Mouse (Mus musculus) G1E-ER4 (cell line): ENCODE data around the gene 2310034G01Rik. TPM values are rescaled to one million over a fixed set of nuclear protein-coding genes. Genes with fewer than 3 reads are reported as not detected.

ENCODE experiments used
- GATA1 ChIP-seq: IDR thresholded peaks from one replicate; pipeline ENCODE4 v1.8.0; 2012; ENCODE audit warnings: low read length, inconsistent platforms
- polyA plus RNA-seq: library from polyadenylated mRNA; stranded (reverse); fragments of >175 nt; gene quantifications from 2 replicates; pipeline ENCODE4 v1.2.3, GENCODE M21; 2012

The 2310034G01Rik gene
- polyA plus RNA-seq, 1 experiment = not detected

DNA sequence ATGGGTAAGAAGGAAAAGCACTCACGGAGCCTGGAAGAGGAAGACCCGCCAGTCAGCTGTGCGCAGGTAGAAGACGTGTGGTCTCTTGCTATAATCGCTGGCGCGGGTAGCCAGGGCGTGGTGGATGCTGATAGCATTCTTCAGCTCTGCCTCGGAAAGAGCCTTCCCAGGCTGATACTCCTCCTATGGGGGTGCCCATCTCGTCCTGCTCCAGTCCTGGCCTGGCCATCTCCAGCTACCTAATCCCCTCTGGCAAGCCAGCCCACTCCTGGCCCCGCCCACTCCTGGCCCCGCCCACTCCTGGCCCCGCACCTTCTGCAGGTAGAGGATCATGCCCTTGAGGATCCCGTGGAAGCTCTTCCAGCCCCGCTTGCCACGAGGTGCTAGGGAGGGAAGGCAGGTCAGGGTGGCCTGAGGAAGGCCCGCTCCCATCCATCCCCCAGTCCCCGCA, 35.9 kb downstream of the 2310034G01Rik start:
- no peak for TF ChIP-seq GATA1

DNA sequence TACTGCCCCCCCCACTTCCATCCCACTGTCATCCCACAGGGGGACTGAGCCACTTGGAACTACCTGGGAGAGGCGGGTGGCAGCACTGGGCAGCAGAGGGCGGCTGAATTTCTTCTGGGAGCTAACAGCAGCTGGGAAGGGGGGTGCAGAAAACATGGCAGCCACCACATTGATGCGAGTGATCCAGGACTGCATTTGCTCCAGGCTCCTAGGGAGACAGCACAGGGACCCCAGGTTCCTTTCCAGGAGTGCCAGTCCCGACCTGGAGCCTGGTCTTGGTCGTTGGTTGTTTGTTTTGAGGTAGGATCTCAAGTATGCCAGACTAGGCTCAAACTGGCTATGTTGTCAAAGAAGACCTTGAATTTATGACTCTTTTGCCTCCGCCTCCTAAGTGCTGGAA, 36.5 kb downstream of the 2310034G01Rik start:
- no peak for TF ChIP-seq GATA1

DNA sequence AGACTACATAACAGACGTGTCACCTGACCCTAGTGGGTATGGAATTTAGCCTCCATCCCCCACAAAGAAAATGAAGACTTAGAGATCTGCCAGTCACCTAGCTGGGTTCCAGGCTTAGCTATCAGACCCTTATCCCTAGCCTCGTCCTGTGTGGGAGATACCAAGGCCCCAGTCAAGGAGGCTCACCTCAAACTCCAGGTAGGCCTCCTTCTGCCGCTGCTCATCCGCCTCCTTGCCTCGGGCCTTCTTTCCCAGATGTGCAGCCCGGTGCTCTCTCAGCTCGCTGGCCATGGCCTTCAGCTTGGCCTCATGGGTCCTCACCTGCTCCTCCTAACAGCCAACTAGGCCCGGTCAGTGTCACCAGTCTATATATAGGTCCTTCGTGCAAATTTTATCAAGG, 37.0 kb downstream of the 2310034G01Rik start:
- no peak for TF ChIP-seq GATA1

DNA sequence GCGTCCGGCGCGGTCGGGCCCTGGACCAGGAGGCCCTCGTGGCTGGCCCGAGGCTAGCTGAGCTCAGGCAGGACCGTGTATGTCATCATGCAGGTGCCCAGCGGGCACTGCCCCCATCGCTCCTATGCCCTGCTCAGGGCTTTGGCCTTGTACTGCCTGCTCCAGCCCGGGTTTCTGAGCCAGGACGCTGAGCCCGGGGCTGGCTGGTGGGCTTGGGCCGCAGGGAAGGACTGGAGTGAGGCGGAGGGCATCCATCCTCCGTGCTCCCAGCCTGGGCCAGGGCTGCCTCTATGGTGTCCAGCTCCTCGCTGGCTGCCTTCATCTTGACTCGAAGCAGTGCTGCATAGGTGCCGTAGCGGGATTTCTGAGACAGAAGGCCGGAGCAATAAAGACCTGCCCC, 37.5 kb downstream of the 2310034G01Rik start:
- no peak for TF ChIP-seq GATA1

DNA sequence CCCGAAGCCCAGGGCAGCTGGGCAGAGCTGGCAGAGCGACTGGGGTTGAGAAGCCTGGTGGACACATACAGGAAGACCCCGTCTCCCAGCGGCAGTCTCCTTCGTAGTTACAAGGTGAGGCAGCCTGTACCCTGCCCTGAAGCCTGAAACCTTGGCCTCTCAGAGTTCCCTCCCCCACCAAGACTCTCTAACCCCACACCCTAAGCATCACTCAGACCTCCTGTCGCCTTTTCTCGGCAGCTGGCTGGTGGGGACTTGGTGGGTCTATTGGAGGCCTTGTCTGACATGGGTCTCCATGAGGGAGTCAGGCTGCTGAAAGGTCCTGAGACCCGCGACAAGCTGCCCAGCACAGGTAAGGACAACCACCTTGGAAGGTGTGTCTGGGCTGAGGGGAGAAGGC, 38.8 kb downstream of the 2310034G01Rik start:
- TF ChIP-seq GATA1 = no peak

DNA sequence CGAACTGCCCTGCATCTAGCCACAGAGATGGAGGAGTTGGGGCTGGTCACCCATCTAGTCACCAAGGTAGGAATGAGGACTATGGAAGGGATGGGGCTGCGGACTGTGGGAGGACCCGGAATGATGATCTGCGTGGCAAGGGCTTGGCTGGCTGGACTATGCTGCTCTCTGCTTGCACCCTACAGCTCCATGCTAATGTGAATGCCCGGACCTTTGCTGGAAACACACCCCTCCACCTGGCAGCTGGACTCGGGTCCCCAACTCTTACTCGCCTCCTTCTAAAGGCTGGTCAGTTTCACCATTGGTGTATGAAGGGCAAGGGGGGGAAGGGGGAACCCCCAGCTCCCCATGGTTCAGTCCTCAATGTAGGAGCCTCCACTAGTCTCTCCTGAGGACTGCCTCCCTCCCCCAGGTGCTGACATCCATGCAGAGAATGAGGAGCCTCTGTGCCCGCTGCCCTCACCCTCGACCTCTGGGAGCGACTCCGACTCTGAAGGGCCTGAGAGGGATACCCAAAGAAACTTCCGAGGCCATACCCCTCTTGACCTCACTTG, 39.7 kb downstream of the 2310034G01Rik start:
- no peak for TF ChIP-seq GATA1

DNA sequence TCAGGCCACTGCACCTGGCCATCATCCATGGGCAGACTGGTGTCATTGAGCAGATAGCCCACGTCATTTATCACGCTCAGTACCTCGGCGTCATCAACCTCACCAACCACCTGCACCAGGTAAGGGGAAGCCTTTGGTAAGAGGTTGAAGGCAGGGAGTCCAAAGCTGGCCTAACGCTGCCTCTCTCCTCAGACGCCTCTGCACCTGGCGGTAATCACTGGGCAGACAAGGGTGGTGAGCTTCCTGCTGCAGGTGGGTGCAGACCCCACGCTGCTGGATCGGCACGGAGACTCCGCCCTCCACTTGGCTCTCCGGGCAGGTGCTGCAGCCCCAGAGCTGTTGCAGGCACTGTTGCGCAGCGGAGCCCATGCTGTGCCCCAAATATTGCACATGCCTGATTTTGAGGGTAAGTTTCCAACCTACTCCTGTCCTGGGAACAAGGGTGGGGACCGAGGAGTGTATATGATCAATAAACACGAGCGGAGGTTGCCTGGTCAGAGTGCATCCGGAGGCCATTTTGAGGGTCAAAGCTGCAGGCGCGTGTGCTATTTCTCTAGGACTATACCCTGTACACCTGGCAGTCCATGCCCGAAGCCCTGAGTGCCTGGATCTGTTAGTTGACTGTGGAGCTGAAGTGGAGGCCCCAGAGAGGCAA, 40.3 kb downstream of the 2310034G01Rik start:
- no peak for TF ChIP-seq GATA1

DNA sequence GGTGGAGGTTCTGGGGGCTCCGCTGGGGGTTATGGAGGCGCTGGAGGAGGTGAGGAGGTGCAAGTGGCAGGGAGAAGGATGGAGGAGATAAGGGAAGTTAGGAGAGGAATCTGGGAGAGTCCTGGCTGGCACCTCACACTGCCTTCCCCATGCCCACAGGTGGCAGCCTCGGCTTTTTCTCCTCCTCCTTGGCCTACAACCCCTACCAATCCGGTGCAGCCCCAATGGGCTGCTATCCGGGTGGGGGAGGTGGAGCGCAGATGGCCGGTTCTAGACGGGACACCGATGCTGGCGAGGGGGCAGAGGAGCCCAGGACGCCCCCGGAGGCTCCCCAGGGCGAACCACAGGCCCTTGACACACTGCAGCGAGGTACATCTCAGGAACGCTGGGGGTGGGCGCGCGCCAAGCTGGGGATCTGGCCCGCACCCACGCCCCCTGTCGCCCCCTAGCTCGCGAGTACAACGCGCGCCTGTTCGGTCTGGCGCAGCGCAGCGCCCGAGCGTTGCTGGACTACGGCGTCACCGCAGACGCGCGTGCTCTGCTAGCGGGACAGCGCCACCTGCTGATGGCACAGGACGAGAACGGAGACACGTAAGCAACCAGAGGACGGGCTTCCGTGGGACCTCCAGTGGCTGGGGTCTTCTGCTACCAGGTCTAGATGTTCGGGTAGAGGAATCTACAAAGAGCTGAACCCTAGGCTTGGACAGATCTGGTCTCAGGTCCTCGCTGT, 41.2 kb downstream of the 2310034G01Rik start:
- TF ChIP-seq GATA1 = no peak

DNA sequence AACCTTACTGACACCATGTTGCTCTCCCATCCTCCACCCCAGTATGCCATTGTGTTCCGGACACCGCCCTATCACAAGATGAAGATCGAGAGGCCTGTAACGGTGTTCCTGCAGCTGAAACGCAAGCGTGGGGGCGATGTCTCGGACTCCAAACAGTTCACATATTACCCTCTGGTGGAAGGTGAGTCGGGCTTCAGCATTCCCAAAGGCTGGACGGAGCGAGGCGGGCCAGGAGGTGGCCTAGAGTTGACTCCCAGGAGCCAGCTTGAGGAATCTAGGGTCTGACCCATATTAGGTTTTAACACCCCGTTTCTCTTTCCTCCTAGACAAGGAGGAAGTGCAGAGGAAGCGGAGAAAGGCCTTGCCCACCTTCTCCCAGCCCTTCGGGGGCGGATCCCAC, 41.8 kb downstream of the 2310034G01Rik start:
- no peak for TF ChIP-seq GATA1

DNA sequence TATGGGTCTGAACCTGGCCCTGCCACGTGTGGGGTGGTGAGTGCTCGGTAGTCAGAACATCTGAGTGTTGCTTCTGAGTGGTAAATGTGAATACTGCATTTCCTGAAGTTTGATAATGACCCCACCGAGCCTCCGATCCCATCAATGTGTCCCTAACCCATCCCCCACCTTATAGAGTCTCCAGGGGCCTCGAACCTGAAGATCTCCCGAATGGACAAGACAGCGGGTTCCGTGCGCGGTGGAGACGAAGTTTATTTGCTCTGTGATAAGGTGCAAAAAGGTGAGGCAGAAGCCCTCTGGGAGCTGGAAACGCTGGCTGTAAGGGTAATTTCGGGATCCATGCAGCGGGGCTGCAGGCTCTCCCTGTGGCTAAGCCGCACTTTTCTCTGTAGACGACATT, 42.3 kb downstream of the 2310034G01Rik start:
- TF ChIP-seq GATA1 = no peak

DNA sequence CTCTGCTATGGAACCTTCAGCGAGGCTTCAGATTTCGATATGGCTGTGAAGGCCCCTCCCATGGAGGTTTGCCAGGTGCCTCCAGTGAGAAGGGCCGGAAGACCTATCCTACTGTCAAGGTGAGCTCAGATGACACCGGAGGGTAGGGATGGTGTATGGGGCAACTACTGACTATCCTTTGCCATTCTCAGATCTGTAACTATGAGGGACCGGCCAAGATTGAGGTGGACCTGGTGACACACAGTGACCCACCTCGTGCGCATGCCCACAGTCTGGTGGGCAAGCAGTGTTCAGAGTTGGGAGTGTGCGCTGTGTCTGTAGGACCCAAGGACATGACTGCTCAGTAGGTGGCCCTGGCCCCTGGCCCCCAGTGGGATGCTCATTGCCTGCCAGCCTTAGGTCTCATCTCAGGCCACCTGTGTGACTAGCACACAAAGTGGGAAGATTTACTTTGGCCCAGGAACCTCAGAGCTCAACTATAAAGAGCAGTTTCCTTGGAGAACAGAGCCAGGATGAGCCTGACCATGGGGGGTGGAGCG, 43.3 kb downstream of the 2310034G01Rik start:
- no peak for TF ChIP-seq GATA1

DNA sequence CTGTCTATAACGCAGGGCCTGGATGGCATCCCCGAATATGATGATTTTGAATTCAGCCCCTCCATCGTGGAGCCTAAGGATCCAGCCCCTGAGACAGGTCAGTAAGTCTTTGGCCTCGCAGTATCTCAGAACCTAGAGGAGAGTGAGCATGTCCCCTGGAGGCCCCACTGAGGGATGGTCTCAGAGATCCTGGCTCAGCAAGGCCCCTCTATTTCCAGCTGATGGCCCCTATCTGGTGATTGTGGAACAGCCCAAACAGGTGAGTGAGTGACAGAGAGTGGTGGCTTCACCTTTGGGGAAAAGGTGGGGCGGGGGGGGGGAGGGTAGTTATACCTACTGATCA, 43.9 kb downstream of the 2310034G01Rik start:
- TF ChIP-seq GATA1 = no peak

DNA sequence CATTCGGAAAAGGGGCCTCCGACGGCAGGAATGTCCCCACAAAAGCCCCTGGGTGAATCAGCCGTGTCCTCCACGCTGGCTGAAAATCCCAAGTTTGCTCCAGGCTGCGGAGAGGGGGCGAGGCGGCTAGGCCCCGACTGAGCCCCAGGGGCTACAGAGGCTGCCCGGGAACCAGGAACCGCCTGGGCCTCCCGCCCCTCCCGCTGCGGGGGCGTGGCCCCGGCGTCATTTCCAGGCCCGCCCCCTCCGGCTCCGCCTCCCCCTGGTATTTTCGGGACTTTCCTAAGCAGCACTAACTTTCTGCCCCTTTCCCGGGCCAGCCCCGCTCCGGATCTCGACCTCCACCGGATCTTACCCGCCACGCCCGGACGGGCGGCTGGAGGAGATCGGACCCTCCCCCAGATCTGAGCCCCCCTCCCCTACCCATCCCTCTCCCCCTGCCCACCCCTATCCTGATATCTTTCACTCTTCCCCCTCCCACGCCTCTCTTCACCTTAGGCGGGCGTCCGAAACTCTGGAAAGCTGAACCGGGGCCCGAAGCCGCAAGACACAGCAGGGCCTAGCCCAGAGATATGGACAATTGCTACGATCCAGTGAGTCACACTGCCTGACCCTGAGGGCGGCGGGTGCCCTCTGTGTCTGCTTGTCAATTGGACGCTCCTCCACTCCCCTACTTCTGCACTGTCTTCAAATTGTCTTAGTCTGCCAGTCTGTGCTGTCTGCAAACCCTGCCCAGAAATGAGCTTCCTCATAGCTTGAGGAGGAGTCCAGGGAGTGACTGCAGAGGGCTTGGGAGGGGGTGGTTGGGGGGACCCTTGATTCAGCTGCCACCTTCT, 44.5 kb downstream of the 2310034G01Rik start:
- no peak for TF ChIP-seq GATA1

DNA sequence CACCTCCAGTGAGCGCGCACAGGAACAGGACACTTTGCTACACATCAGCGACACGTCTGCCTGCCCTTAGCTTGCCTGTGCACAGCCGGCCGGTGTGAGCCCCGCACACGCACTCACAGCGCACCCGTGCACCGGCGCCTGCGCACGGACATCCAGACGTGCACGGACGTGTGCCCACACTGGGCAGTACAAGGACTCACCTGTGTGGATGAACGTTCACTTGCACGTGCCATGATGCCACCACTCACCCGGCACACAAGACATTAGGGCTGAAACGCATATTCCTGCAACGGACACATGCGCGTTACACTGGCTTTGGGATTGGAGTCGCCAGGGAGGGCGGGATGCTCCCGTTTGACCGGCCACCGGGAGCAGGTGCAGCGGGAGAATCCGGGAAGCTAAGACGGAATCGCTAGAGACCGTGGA, 45.2 kb downstream of the 2310034G01Rik start:
- no peak for TF ChIP-seq GATA1

DNA sequence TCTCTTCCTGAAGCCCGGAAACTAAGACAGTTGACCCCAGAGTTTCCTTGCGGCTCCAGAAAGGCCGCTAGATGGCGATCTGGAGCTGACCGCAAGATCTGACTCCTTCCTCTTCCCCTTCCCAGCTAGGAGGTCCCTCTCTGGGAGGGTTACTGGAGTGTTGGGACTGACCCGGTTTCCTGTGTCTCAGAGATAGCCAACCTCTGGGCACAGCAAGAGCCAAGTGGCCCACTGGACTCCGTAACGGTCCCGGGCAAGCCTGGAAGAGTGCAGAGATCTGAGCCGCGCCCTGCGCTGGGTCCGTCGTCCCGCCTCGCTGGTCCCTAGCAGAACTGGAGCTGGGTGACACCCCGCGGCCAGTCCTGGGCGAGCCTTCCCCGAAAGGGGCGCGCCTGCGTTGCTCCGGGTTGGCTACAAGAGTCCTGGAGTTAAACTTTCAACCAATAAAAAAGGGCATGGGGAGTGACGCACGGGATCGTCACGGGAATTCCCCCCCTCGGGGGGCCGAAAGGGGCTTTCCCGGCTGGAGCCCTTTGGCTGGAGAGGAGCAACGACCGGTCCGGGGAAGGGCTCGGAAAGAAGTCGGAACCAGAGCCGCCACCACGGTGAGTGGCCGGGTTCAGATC, 45.8 kb downstream of the 2310034G01Rik start, which contains the start of gene Nfkb2:
Nfkb2 (plus strand) TSS at position 105 of the 626 bp plus-strand sequence.
- TF ChIP-seq GATA1 = no peak
